Mouse (Mus musculus) embryonic facial prominence, embryonic 14.5 days (tissue): ENCODE measurements at regions not wholly inside any gene's neighbourhood (a gene's known extent, or its start where the extent isn't known, plus 50 kb on each side); places are given as distances from the start of the nearest gene placed in this dataset.
"Not testable (repeated sequence)": the region's sequence is repeated elsewhere in the genome, so short reads cannot be mapped to it uniquely, and the experiment has no call there.

ENCODE experiments used
- ATAC-seq: fragments of 200-750 bp; cut with Nextera tagmentation; 2 replicates; pipeline ENCODE4 v1.8.0; 2017; ENCODE audit warnings: low read depth, moderate number of reproducible peaks, moderate TSS enrichment
- DNase-seq: peaks from one replicate; pipeline ENCODE4 v3.0.0-alpha.2; 2015; ENCODE audit warnings: low spot score
- H3K27ac ChIP-seq: fragments of 300-500 bp; sonication (generic); replicated peaks from 2 replicates; pipeline ENCODE4 v1.5.1; 2014; ENCODE audit warnings: low read depth, mild to moderate bottlenecking, low read length, moderate library complexity
- H3K27me3 ChIP-seq: fragments of 300-500 bp; sonication (generic); replicated peaks from 2 replicates; pipeline ENCODE4 v1.6.1; 2014; ENCODE audit warnings: low read length; ENCODE audit not compliant: control insufficient read depth, insufficient read depth
- H3K36me3 ChIP-seq: fragments of 300-500 bp; sonication (generic); 2 replicates; pipeline ENCODE4 v1.6.1; 2014; ENCODE audit warnings: low read length, mixed read lengths; ENCODE audit not compliant: control insufficient read depth, insufficient read depth
- H3K4me1 ChIP-seq: fragments of 300-500 bp; sonication (generic); 2 replicates; pipeline ENCODE4 v1.6.1; 2014; ENCODE audit warnings: antibody characterized with exemption, low read length; ENCODE audit not compliant: control insufficient read depth, insufficient read depth
- H3K4me2 ChIP-seq: fragments of 300-500 bp; sonication (generic); 2 replicates; pipeline ENCODE4 v1.6.1; 2014; ENCODE audit warnings: low read depth, mild to moderate bottlenecking, low read length, moderate library complexity, mixed read lengths
- H3K4me3 ChIP-seq: fragments of 300-500 bp; sonication (generic); 2 replicates; pipeline ENCODE4 v1.5.1; 2014; ENCODE audit warnings: low read depth, mild to moderate bottlenecking, low read length
- H3K9ac ChIP-seq: fragments of 300-500 bp; sonication (generic); 2 replicates; pipeline ENCODE4 v1.6.1; 2014; ENCODE audit warnings: low read depth, mild to moderate bottlenecking, low read length, moderate library complexity, mixed read lengths
- H3K9me3 ChIP-seq: fragments of 300-500 bp; sonication (generic); 2 replicates; pipeline ENCODE4 v1.6.1; 2016; ENCODE audit warnings: low read length; ENCODE audit not compliant: control insufficient read depth
- WGBS: fragments of 180-500 bp; shearing (Covaris S2); extraction: QIAGEN DNeasy Blood & Tissue Kit; methylation state at CpG from one replicate; pipeline ENCODE4 v1.1.7; 2014; 5-methylcytosine and 5-hydroxymethylcytosine counted together

GRCm38 (mm10) chr15:16909396-16909795 lies 180.8 kb downstream of the Cdh9 start:
- H3K27me3 ChIP-seq, result no peaks in the 10 kb centered on the region
- no peaks in the 10 kb centered on the region for H3K4me1 ChIP-seq
- no peak for DNase-seq
- H3K9ac ChIP-seq, result no peak overlapping the region
- no peaks in the 10 kb centered on the region for H3K36me3 ChIP-seq
- no peak for ATAC-seq
- H3K9me3 ChIP-seq, result no peaks in the 10 kb centered on the region
- 82% methylated on average over 1 of the region's 1 CpGs for WGBS
- no peak overlapping the region for H3K4me3 ChIP-seq
- no peak overlapping the region for H3K4me2 ChIP-seq
- H3K27ac ChIP-seq, result no peak overlapping the region

GRCm38 (mm10) chr15:16909941-16910340 lies 181.4 kb downstream of the Cdh9 start:
- H3K36me3 ChIP-seq, H3K9ac ChIP-seq, H3K4me2 ChIP-seq, H3K4me3 ChIP-seq, H3K27ac ChIP-seq, ATAC-seq, DNase-seq, H3K4me1 ChIP-seq, H3K9me3 ChIP-seq, H3K27me3 ChIP-seq: not testable (repeated sequence)
- WGBS, result 85% methylated on average over 3 of the region's 3 CpGs

DNA sequence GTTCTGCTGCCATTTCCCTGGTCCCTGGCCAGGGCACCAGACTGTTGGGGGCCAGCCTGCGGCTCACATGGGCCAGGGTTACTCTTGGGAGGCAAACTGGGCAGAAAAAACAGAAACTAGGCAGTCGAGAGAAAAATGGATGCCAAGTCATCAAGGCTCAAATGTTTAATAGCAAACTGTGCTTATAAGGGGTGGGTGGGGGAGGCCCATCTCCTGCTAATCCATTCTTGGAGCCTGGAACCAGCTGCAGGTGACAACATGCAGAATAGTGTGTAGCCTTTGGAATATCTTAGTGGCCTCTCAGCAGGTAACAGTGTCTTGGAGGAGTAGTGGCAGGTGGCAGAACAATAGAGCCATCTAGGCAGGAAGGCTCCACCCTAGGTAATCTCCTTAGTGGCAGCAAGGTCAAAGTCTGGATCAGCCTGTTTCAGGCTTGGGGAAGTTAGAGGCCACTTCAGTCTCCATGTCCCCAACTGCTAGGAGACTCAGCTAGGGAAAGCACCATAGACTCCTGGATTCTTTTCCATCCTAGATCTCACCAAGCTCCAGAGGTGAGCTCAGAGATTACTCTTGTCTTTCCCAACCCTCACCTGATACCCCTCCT lies 186.5 kb downstream of the Cdh9 start:
- no peak for DNase-seq
- Histone ChIP-seq H3K27me3 (no peaks in the 10 kb centered on the region), H3K9ac (no peak overlapping the region), H3K36me3 (no peaks in the 10 kb centered on the region), H3K9me3 (no peaks in the 10 kb centered on the region), H3K4me1 (no peaks in the 10 kb centered on the region), H3K4me2 (no peak overlapping the region), H3K4me3 (no peak overlapping the region), H3K27ac (no peak overlapping the region)
- ATAC-seq, result no peak
- 60% methylated on average over 2 of the region's 2 CpGs for WGBS

DNA sequence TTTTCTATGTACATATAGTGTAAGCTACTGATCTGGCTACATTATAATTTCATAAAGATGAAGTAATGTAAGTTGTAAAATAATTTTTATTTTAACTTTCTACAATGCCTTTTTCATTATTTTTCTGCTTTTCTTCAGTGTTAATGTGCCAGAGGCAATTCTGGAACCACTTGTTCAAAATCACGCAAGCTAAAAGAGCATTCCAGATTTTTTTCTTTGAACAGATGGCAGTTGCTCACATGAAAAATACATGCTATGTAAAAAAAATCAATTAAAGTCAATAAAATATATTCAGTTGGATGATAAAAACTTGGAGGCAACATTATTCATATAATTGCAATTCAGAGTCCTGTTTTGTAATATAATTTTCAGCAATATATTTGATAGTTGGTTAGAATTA lies 194.7 kb downstream of the Cdh9 start:
- Histone ChIP-seq H3K4me3 (no peak overlapping the region), H3K36me3 (no peaks in the 10 kb centered on the region), H3K9me3 (no peaks in the 10 kb centered on the region), H3K27me3 (no peaks in the 10 kb centered on the region), H3K4me1 (no peaks in the 10 kb centered on the region), H3K9ac (no peak overlapping the region), H3K4me2 (no peak overlapping the region), H3K27ac (no peak overlapping the region)
- 75% methylated on average over 1 of the region's 1 CpGs for WGBS
- ATAC-seq (no peak), DNase-seq (no peak)

GRCm38 (mm10) chr15:16933137-16933677 lies 204.7 kb downstream of the Cdh9 start:
- ATAC-seq (no peak), DNase-seq (no peak)
- Histone ChIP-seq H3K9ac (no peak overlapping the region), H3K4me2 (no peak overlapping the region), H3K36me3 (no peaks in the 10 kb centered on the region), H3K27ac (no peak overlapping the region), H3K9me3 (no peaks in the 10 kb centered on the region), H3K4me1 (no peaks in the 10 kb centered on the region), H3K27me3 (no peaks in the 10 kb centered on the region), H3K4me3 (no peak overlapping the region)
- 93% methylated on average over 2 of the region's 2 CpGs for WGBS

DNA sequence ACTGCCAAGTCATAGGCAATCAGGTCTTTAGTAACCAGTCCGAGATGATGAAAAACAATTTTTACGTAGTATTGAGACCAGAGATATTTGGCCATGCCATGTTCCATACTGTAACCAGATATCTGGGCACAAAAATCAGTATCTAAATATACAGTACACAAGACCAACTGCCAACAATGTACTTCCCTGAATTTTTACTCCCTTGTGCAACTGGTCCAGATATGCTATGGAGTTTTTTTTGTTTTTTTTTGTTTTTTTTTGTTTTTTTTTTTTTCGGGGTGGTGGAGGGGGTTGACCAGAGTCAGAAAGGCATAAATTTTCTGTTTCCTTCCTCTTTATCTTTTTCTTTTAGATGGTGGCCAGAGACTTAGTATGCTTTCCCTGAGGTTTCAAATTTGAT lies 205.9 kb downstream of the Cdh9 start:
- Histone ChIP-seq H3K9ac (no peak overlapping the region), H3K4me1 (no peaks in the 10 kb centered on the region), H3K27me3 (no peaks in the 10 kb centered on the region), H3K36me3 (no peaks in the 10 kb centered on the region), H3K27ac (no peak overlapping the region), H3K4me3 (no peak overlapping the region), H3K9me3 (no peaks in the 10 kb centered on the region), H3K4me2 (no peak overlapping the region)
- 85% methylated on average over 3 of the region's 3 CpGs for WGBS
- no peak for DNase-seq
- no peak for ATAC-seq

GRCm38 (mm10) chr15:16975821-16976220 lies 247.3 kb downstream of the Cdh9 start:
- WGBS, result 80% methylated on average over 4 of the region's 4 CpGs
- not testable (repeated sequence) for H3K9ac ChIP-seq, H3K4me3 ChIP-seq, H3K9me3 ChIP-seq, ATAC-seq, H3K36me3 ChIP-seq, H3K27ac ChIP-seq, H3K4me2 ChIP-seq, H3K27me3 ChIP-seq, DNase-seq, H3K4me1 ChIP-seq

- 6% methylated on average over 1 of the region's 1 CpGs for WGBS
- Histone ChIP-seq H3K4me2 (no peak overlapping the region), H3K4me3 (no peak overlapping the region)
These were observed 262.3 kb downstream of the Cdh9 start for GRCm38 (mm10) chr15:16990848-16991247.

GRCm38 (mm10) chr15:16995667-16996066 lies 267.1 kb downstream of the Cdh9 start:
- no peak for ATAC-seq
- Histone ChIP-seq H3K4me3 (no peak overlapping the region), H3K9ac (no peak overlapping the region), H3K27ac (no peak overlapping the region), H3K4me2 (no peak overlapping the region), H3K27me3 (no peaks in the 10 kb centered on the region), H3K36me3 (no peaks in the 10 kb centered on the region), H3K4me1 (no peaks in the 10 kb centered on the region), H3K9me3 (no peaks in the 10 kb centered on the region)
- no peak for DNase-seq
- WGBS, result 88% methylated on average over 1 of the region's 1 CpGs

More at GRCm38 (mm10) chr15:16990848-16991247, 262.3 kb downstream of the Cdh9 start:
- H3K9ac ChIP-seq, result no peak overlapping the region
- no peaks in the 10 kb centered on the region for H3K4me1 ChIP-seq
- DNase-seq (no peak), ATAC-seq (no peak)
- H3K27ac ChIP-seq, result no peak overlapping the region
- H3K36me3 ChIP-seq, result no peaks in the 10 kb centered on the region
- no peaks in the 10 kb centered on the region for H3K27me3 ChIP-seq
- no peaks in the 10 kb centered on the region for H3K9me3 ChIP-seq
